Mouse (Mus musculus) forebrain, embryonic 11.5 days (tissue): ENCODE measurements around the gene Aco1. TPM values are rescaled to one million over a fixed set of nuclear protein-coding genes. Genes with fewer than 3 reads are reported as not detected.

Source experiments
- ATAC-seq: fragments of 200-750 bp; cut with Nextera tagmentation; replicated peaks from 2 replicates; pipeline ENCODE4 v1.8.0; 2017; ENCODE audit warnings: moderate TSS enrichment; ENCODE audit not compliant: low FRiP score
- DNase-seq: peaks from one replicate; pipeline ENCODE4 v3.0.0-alpha.2; 2017; ENCODE audit warnings: low spot score
- H3K27ac ChIP-seq: fragments of 300-500 bp; sonication (generic); 2 replicates; pipeline ENCODE4 v1.5.1; 2014; ENCODE audit warnings: low read depth, low read length
- H3K27me3 ChIP-seq: fragments of 300-500 bp; sonication (generic); 2 replicates; pipeline ENCODE4 v1.6.1; 2014; ENCODE audit warnings: mild to moderate bottlenecking, low read length, mixed read lengths; ENCODE audit not compliant: control insufficient read depth, insufficient read depth
- H3K36me3 ChIP-seq: fragments of 300-500 bp; sonication (generic); 2 replicates; pipeline ENCODE4 v1.6.1; 2014; ENCODE audit warnings: mild to moderate bottlenecking, low read length, moderate library complexity, mixed read lengths; ENCODE audit not compliant: control insufficient read depth, insufficient read depth
- H3K4me1 ChIP-seq: fragments of 300-500 bp; sonication (generic); replicated peaks from 2 replicates; pipeline ENCODE4 v1.6.1; 2014; ENCODE audit warnings: low read length, mixed read lengths; ENCODE audit not compliant: control insufficient read depth, insufficient read depth
- H3K4me2 ChIP-seq: fragments of 300-500 bp; sonication (generic); 2 replicates; pipeline ENCODE4 v1.6.1; 2014; ENCODE audit warnings: low read depth, mild to moderate bottlenecking, low read length, moderate library complexity, mixed read lengths; ENCODE audit not compliant: severe bottlenecking
- H3K4me3 ChIP-seq: fragments of 300-500 bp; sonication (generic); 2 replicates; pipeline ENCODE4 v1.5.1; 2014; ENCODE audit warnings: low read depth, low read length
- H3K9ac ChIP-seq: fragments of 300-500 bp; sonication (generic); 2 replicates; pipeline ENCODE4 v1.6.1; 2014; ENCODE audit warnings: low read length
- H3K9me3 ChIP-seq: fragments of 300-500 bp; sonication (generic); 2 replicates; pipeline ENCODE4 v1.6.1; 2016; ENCODE audit warnings: low read length, mixed read lengths; ENCODE audit not compliant: control insufficient read depth
- WGBS: fragments of 180-500 bp; shearing (Covaris S2); extraction: QIAGEN DNeasy Blood & Tissue Kit; methylation state at CpG from one replicate; pipeline ENCODE4 v1.1.7; 2014; 5-methylcytosine and 5-hydroxymethylcytosine counted together
- polyA plus RNA-seq: library from polyadenylated mRNA; unstranded; fragments of >200 nt; fragmentation: Nextera tagmentation; extraction: Ambion mirVana; gene quantifications from 2 replicates; pipeline ENCODE4 v1.2.1, GENCODE M21; 2014

The Aco1 gene
- polyA plus RNA-seq, 1 experiment from 2014 or later: 63.8 TPM

- H3K4me2 ChIP-seq: no peak overlapping the region
- H3K9me3 ChIP-seq: no peaks in the 10 kb centered on the region
- no peaks in the 10 kb centered on the region for H3K4me1 ChIP-seq
- WGBS: 84% methylated on average over 4 of the region's 6 CpGs
- no peak overlapping the region for H3K27ac ChIP-seq
- no peak overlapping the region for H3K4me3 ChIP-seq
- no peak overlapping the region for H3K9ac ChIP-seq
- no peak for ATAC-seq
- no peak for DNase-seq
- H3K36me3 ChIP-seq: no peaks in the 10 kb centered on the region
- H3K27me3 ChIP-seq: no peaks in the 10 kb centered on the region
These were observed 69.3 kb downstream of the Aco1 start for GRCm38 (mm10) chr4:40212177-40212576.

GRCm38 (mm10) chr4:40217910-40218309 lies 75.0 kb downstream of the Aco1 start:
- H3K4me1 ChIP-seq: peaks cover 3% of the 10 kb centered on the region; the same call in 1 of the 2 replicates
- ATAC-seq (no peak), DNase-seq (no peak)
- no peak overlapping the region for H3K4me2 ChIP-seq
- H3K4me3 ChIP-seq: no peak overlapping the region
- WGBS: 54% methylated on average over 3 of the region's 3 CpGs
- H3K9me3 ChIP-seq: no peaks in the 10 kb centered on the region
- H3K36me3 ChIP-seq: no peaks in the 10 kb centered on the region
- no peak overlapping the region for H3K27ac ChIP-seq
- no peak overlapping the region for H3K9ac ChIP-seq
- no peaks in the 10 kb centered on the region for H3K27me3 ChIP-seq

- Histone ChIP-seq H3K4me2 (no peak overlapping the region), H3K27me3 (no peaks in the 10 kb centered on the region), H3K27ac (no peak overlapping the region), H3K9me3 (no peaks in the 10 kb centered on the region), H3K4me1 (peaks cover 3% of the 10 kb centered on the region; the same call in 1 of the 2 replicates), H3K9ac (no peak overlapping the region), H3K4me3 (no peak overlapping the region), H3K36me3 (no peaks in the 10 kb centered on the region)
- ATAC-seq: no peak
- 72% methylated on average over 7 of the region's 7 CpGs for WGBS
- DNase-seq: no peak
These were observed 75.5 kb downstream of the Aco1 start for GRCm38 (mm10) chr4:40218382-40218781.

- H3K4me2 ChIP-seq: no peak overlapping the region
- H3K9me3 ChIP-seq: no peaks in the 10 kb centered on the region
- H3K27ac ChIP-seq: no peak overlapping the region
- H3K36me3 ChIP-seq: no peaks in the 10 kb centered on the region
- H3K27me3 ChIP-seq: no peaks in the 10 kb centered on the region
- no peak overlapping the region for H3K9ac ChIP-seq
- ATAC-seq: no peak
- H3K4me1 ChIP-seq: peaks cover 3% of the 10 kb centered on the region; the same call in 1 of the 2 replicates
- no peak for DNase-seq
- no peak overlapping the region for H3K4me3 ChIP-seq
- 16% methylated on average over 12 of the region's 12 CpGs for WGBS
These were observed 77.6 kb downstream of the Aco1 start for GRCm38 (mm10) chr4:40220437-40220836.

- H3K27me3 ChIP-seq: no peaks in the 10 kb centered on the region
- H3K9ac ChIP-seq: no peak overlapping the region
- no peak overlapping the region for H3K4me3 ChIP-seq
- H3K36me3 ChIP-seq: no peaks in the 10 kb centered on the region
- no peak overlapping the region for H3K27ac ChIP-seq
- DNase-seq (no peak), ATAC-seq (no peak)
- no peaks in the 10 kb centered on the region for H3K9me3 ChIP-seq
- WGBS: 46% methylated on average over 14 of the region's 14 CpGs
- H3K4me1 ChIP-seq: peaks cover 3% of the 10 kb centered on the region; the same call in 1 of the 2 replicates
- no peak overlapping the region for H3K4me2 ChIP-seq
These were observed 78.3 kb downstream of the Aco1 start for GRCm38 (mm10) chr4:40221004-40221760.

GRCm38 (mm10) chr4:40221876-40222585 lies 79.2 kb downstream of the Aco1 start:
- peaks cover 3% of the 10 kb centered on the region; the same call in 1 of the 2 replicates for H3K4me1 ChIP-seq
- H3K4me3 ChIP-seq: no peak overlapping the region
- H3K36me3 ChIP-seq: no peaks in the 10 kb centered on the region
- H3K4me2 ChIP-seq: no peak overlapping the region
- H3K9ac ChIP-seq: no peak overlapping the region
- WGBS: 57% methylated on average over 21 of the region's 21 CpGs
- no peak for ATAC-seq
- no peaks in the 10 kb centered on the region for H3K9me3 ChIP-seq
- no peak overlapping the region for H3K27ac ChIP-seq
- H3K27me3 ChIP-seq: no peaks in the 10 kb centered on the region
- DNase-seq: no peak

GRCm38 (mm10) chr4:40226095-40226494 lies 83.2 kb downstream of the Aco1 start:
- DNase-seq: no peak
- no peak overlapping the region for H3K27ac ChIP-seq
- H3K9ac ChIP-seq: no peak overlapping the region
- H3K4me3 ChIP-seq: no peak overlapping the region
- H3K36me3 ChIP-seq: no peaks in the 10 kb centered on the region
- no peak overlapping the region for H3K4me2 ChIP-seq
- no peaks in the 10 kb centered on the region for H3K4me1 ChIP-seq
- no peaks in the 10 kb centered on the region for H3K9me3 ChIP-seq
- no peaks in the 10 kb centered on the region for H3K27me3 ChIP-seq
- ATAC-seq: no peak
- 78% methylated on average over 5 of the region's 5 CpGs for WGBS

GRCm38 (mm10) chr4:40227131-40227530 lies 84.2 kb downstream of the Aco1 start:
- no peaks in the 10 kb centered on the region for H3K36me3 ChIP-seq
- no peak for ATAC-seq
- DNase-seq: no peak
- no peak overlapping the region for H3K4me3 ChIP-seq
- H3K4me2 ChIP-seq: no peak overlapping the region
- H3K27ac ChIP-seq: no peak overlapping the region
- H3K27me3 ChIP-seq: no peaks in the 10 kb centered on the region
- H3K9me3 ChIP-seq: no peaks in the 10 kb centered on the region
- 91% methylated on average over 11 of the region's 11 CpGs for WGBS
- H3K9ac ChIP-seq: no peak overlapping the region
- no peaks in the 10 kb centered on the region for H3K4me1 ChIP-seq
